Mouse (Mus musculus) intestine, postnatal 0 days (tissue): ENCODE measurements around the gene Ptpn9. TPM values are rescaled to one million over a fixed set of nuclear protein-coding genes. Genes with fewer than 3 reads are reported as not detected.

Experiments
- ATAC-seq: fragments of 200-750 bp; cut with Nextera tagmentation; 2 replicates; pipeline ENCODE4 v1.8.0; 2017; ENCODE audit warnings: mild to moderate bottlenecking, moderate TSS enrichment, moderate library complexity
- H3K27ac ChIP-seq: fragments of 300-500 bp; sonication (generic); 2 replicates; pipeline ENCODE4 v1.5.1; 2014; ENCODE audit warnings: mild to moderate bottlenecking, low read depth, low read length, moderate library complexity
- H3K27me3 ChIP-seq: fragments of 300-500 bp; sonication (generic); replicated peaks from 2 replicates; pipeline ENCODE4 v1.6.1; 2014; ENCODE audit warnings: low read length, mixed read lengths; ENCODE audit not compliant: control insufficient read depth, insufficient read depth
- H3K36me3 ChIP-seq: fragments of 300-500 bp; sonication (generic); 2 replicates; pipeline ENCODE4 v1.6.1; 2014; ENCODE audit warnings: mild to moderate bottlenecking, moderate library complexity; ENCODE audit not compliant: control insufficient read depth, insufficient read depth
- H3K4me1 ChIP-seq: fragments of 300-500 bp; sonication (generic); replicated peaks from 2 replicates; pipeline ENCODE4 v1.6.1; 2014; ENCODE audit warnings: antibody characterized with exemption, low read length, mixed read lengths; ENCODE audit not compliant: control insufficient read depth, insufficient read depth
- H3K4me2 ChIP-seq: fragments of 300-500 bp; sonication (generic); replicated peaks from 2 replicates; pipeline ENCODE4 v1.6.1; 2014; ENCODE audit warnings: low read depth, mild to moderate bottlenecking, moderate library complexity
- H3K4me3 ChIP-seq: fragments of 300-500 bp; sonication (generic); 2 replicates; pipeline ENCODE4 v1.5.1; 2014; ENCODE audit warnings: low read depth, low read length
- H3K9ac ChIP-seq: fragments of 300-500 bp; sonication (generic); 2 replicates; pipeline ENCODE4 v1.6.1; 2014; ENCODE audit warnings: mild to moderate bottlenecking, low read depth, low read length
- H3K9me3 ChIP-seq: fragments of 300-500 bp; sonication (generic); 2 replicates; pipeline ENCODE4 v1.6.1; 2016; ENCODE audit warnings: mixed run types; ENCODE audit not compliant: control insufficient read depth
- CTCF ChIP-seq: sonication (generic); IDR thresholded peaks from 2 replicates; pipeline ENCODE4 v1.5.1; 2016; ENCODE audit warnings: low read depth, mild to moderate bottlenecking, control low read depth, antibody characterized with exemption, moderate library complexity
- WGBS: fragments of 180-500 bp; shearing (Covaris S2); extraction: QIAGEN DNeasy Blood & Tissue Kit; methylation state at CpG from one replicate; pipeline ENCODE4 v1.1.7; 2014; 5-methylcytosine and 5-hydroxymethylcytosine counted together
- polyA plus RNA-seq: library from polyadenylated mRNA; unstranded; fragments of >200 nt; fragmentation: Nextera tagmentation; extraction: Ambion mirVana; gene quantifications from 2 replicates; pipeline ENCODE4 v1.2.1, GENCODE M21; 2015

Ptpn9 gene
- polyA plus RNA-seq, 1 experiment from 2014 or later = 7.7 TPM

DNA sequence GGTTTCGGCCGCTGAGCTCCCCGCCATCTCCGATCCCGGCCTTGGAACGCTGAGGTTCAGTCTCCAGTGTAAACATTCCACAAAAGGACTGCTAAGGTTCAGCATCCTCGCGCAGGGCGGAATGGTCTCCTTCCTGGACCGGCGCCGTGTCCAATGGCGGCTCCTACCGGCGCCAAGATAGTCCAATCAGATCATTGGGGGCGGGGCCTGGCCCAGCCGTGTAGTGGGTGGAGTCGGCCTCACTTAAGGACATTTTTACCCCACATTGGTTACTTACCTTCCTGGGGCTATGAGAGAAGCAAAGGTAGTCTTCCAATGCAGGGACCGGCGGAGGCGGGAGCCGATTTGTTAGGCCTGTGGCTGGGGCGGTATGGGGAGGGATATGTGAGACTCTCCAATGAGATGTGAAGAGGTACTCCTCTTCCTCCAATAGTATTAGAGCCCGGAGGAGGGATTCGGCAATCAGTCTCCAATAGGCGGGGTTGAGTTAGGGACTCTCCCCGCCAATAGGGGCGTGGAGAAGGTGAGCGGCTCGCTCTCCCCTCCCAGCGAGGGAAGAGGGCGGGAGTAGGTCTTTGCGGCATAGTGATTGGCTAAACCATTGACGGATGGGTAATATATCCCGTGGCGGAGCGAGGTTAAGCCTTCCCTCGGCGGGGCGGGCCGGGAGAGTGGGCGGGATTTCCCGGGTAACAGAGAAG, 81.1 kb downstream of the Ptpn9 start:
- ATAC-seq = peak; percentile 83
- H3K4me2 ChIP-seq = peak overlapping the region; percentile 91
- no peaks in the 10 kb centered on the region; the same call in 1 of the 2 replicates for H3K36me3 ChIP-seq
- H3K4me3 ChIP-seq = peak overlapping the region; percentile 93
- H3K4me1 ChIP-seq = 0 out of 2 replicates have a peak, but pooled peaks cover 7% of the 10 kb centered on the region
- peak overlapping the region; percentile 62 for H3K9ac ChIP-seq
- peak; percentile 33; the same call in 1 of the 2 replicates for TF ChIP-seq CTCF
- H3K27ac ChIP-seq = peak overlapping the region; percentile 91
- under 1% methylated on average over 41 of the region's 43 CpGs for WGBS
- no peaks in the 10 kb centered on the region for H3K9me3 ChIP-seq
- H3K27me3 ChIP-seq = no peaks in the 10 kb centered on the region

DNA sequence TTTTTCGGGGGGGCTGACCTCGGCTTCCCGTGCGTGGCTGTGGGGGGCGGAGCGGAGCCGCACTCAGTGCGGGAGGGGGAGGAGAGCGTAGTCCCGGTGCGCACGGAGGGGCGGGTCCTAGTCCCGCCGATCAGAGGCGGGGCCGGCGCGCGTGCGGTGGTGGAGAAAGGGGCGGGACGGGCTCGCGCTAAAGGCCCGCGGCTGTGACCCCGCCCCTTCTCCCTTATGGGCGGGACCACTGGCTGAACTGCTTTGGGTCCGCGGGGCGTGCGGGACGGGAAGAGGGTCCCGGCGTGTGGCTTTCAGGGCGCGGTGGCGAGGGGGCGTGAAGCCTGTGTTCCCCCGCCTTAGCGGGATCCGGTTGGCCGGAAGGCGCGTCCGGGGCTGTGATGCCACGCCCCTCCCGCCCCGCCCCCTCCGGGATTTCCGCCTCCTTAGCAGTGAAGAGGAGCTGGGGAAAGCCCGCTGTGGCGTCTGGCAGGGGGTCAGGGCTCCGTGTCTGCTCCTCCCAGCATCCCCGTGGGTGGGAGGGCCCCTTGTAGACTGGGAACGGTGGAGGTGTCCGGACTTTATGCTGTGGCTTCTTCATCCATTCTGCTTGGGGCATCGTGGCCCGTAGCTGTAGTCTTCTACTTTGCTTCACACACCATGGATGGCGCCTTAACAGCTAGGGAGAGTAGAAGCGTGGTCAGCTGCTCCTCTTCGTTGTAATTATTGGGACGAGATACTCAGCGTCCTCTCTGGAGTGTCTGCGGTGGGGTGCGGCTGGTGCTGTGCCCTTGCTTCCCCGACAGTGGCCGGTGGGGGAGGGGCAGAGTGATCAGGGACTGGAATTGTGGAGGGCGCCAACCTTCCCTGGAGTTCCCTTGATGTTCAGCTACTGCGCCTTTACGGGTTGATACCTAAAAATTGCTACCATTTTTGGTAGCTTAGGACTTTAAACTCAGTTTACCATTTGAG, 82.3 kb downstream of the Ptpn9 start:
- peak; percentile 16; the same call in 1 of the 2 replicates for TF ChIP-seq CTCF
- Histone ChIP-seq H3K27ac (peak overlapping the region; percentile 91), H3K4me1 (0 out of 2 replicates have a peak, but pooled peaks cover 7% of the 10 kb centered on the region), H3K4me2 (peak overlapping the region; percentile 90), H3K36me3 (no peaks in the 10 kb centered on the region; the same call in 1 of the 2 replicates), H3K9ac (peak overlapping the region; percentile 62), H3K9me3 (no peaks in the 10 kb centered on the region), H3K4me3 (peak overlapping the region; percentile 93), H3K27me3 (no peaks in the 10 kb centered on the region)
- WGBS = under 1% methylated on average over 56 of the region's 72 CpGs
- ATAC-seq = peak; percentile 29

DNA sequence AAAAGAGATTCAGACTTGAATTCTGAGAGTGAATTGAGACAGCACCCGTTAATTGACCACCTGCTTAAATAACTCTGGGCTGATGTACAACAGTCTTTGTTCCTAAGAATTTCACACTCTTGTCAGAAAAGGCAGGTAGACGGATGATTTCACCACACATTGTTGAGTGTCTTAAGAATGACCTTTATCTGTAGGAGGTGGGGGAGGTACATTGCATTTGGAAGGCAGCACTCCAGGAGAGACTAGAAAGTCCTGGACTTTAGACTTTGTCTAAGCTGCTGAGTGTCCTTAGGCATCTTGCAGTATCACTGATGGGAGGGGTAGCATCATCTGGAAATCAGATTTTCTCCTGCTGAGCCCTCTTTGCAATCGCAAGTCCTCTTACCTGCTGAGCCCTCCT, 87.5 kb downstream of the Ptpn9 start:
- Histone ChIP-seq H3K36me3 (peaks cover 11% of the 10 kb centered on the region), H3K9ac (no peak overlapping the region), H3K27ac (no peak overlapping the region), H3K27me3 (no peaks in the 10 kb centered on the region), H3K4me2 (no peak overlapping the region), H3K4me3 (no peak overlapping the region), H3K4me1 (0 out of 2 replicates have a peak, but pooled peaks cover 7% of the 10 kb centered on the region), H3K9me3 (no peaks in the 10 kb centered on the region)
- TF ChIP-seq CTCF = no peak
- 56% methylated on average over 3 of the region's 3 CpGs for WGBS
- no peak for ATAC-seq

Other genes starting within 250 kb of the Ptpn9 start
- gene Lingo1, start 198.5 kb upstream of the Ptpn9 start, polyA plus RNA-seq = 0.72 and 0.98 TPM in 2 replicates
- gene Odf3l1, start 130.2 kb upstream of the Ptpn9 start, polyA plus RNA-seq = 0.70 and 0.97 TPM in 2 replicates
- gene Cspg4, start 129.9 kb upstream of the Ptpn9 start, polyA plus RNA-seq = 8.2 and 8.5 TPM in 2 replicates
- 2.0 and 2.5 TPM in 2 replicates for gene Snx33, start 66.6 kb upstream of the Ptpn9 start, polyA plus RNA-seq
- 58.4 and 59.8 TPM in 2 replicates for gene Imp3, start 57.4 kb upstream of the Ptpn9 start, polyA plus RNA-seq
- 5.6 and 5.9 TPM in 2 replicates for gene Snupn, start 44.0 kb upstream of the Ptpn9 start, polyA plus RNA-seq
- gene Sin3a, start 77.1 kb downstream of the Ptpn9 start, polyA plus RNA-seq = 11.7 and 14.1 TPM in 2 replicates
- gene Man2c1, start 135.8 kb downstream of the Ptpn9 start, polyA plus RNA-seq = 24.3 and 24.6 TPM in 2 replicates
- 4.2 and 5.2 TPM in 2 replicates for gene Neil1, start 153.4 kb downstream of the Ptpn9 start, polyA plus RNA-seq
- 164 and 169 TPM in 2 replicates for gene Commd4, start 163.4 kb downstream of the Ptpn9 start, polyA plus RNA-seq
- not detected in 2 replicates for gene Trcg1, start 241.6 kb downstream of the Ptpn9 start, polyA plus RNA-seq